Mouse (Mus musculus) heart, postnatal 25 days (tissue): ENCODE data around the gene Pbld2. TPM values are rescaled to one million over a fixed set of nuclear protein-coding genes. Genes with fewer than 3 reads are reported as not detected.

Experiments
- DNase-seq: peaks from one replicate; pipeline ENCODE4 v3.0.0; 2022; ENCODE audit warnings: low spot score
- intact Hi-C: fragments of 180-260 bp; cut with DNase I; formaldehyde crosslinking; loops from one replicate; pipeline ENCODE4 v1.15.1; 2025
- total RNA-seq, 2 experiments: library from RNA; stranded (reverse); gene quantifications; 2 replicates each; pipeline ENCODE4 v1.2.3; 2021

Gene Pbld2
- total RNA-seq: 1 to 10 TPM; 7.0 to 8.0 TPM

- DNase-seq: peak; percentile 98
- intact Hi-C loops: loop anchor here (2.0 to 10.0 kb wide), 5 partner anchors 42 to 218 kb away; partner anchors contain the start of genes Herc4 and Rufy2
Measured at GRCm38 (mm10) chr10:63023749-63024579, at the start of gene Pbld2, which contains the start of gene Hnrnph3. Gene Pbld2 (plus strand): TSS chr10:63024315. Gene Hnrnph3 (minus strand): TSS chr10:63024217.

GRCm38 (mm10) chr10:62979667-62980038 lies 44.5 kb upstream of the Pbld2 start:
- no peak for DNase-seq
- intact Hi-C loops: loop anchor here (5.0 kb wide), 2 partner anchors 43 to 88 kb away; partner anchors contain the start of genes Hnrnph3 and Pbld2

GRCm38 (mm10) chr10:62980039-62980954 lies 43.8 kb upstream of the Pbld2 start, which contains the start of gene Rufy2:
Gene Rufy2 (plus strand): TSS chr10:62980223.
- DNase-seq: peak; percentile 70
- intact Hi-C loops: loop anchor here (5.0 kb wide), 2 partner anchors 42 to 87 kb away; partner anchors contain the start of genes Hnrnph3 and Pbld2

DNA sequence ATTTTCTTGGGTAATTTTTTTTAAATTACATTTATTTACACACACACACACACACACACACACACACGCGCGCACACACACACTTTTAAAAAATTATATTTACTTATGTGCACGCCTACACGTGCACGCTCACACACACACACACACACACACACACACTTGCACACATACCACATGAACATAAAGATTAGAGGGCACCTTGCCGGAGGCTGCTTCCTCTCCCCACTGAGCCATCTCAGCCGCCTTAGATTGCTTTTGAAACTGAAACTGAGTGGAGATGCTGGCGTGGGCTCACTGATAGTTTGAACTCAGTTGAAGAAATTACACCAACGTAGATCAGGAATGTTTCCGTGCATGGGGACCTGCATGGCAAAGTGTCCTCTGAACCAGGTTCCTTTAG lies 40.0 kb upstream of the Pbld2 start:
- intact Hi-C loops: loop anchor here (5.0 kb wide), 2 partner anchors 38 to 83 kb away; partner anchors contain the start of genes Hnrnph3 and Pbld2
- no peak for DNase-seq

DNA sequence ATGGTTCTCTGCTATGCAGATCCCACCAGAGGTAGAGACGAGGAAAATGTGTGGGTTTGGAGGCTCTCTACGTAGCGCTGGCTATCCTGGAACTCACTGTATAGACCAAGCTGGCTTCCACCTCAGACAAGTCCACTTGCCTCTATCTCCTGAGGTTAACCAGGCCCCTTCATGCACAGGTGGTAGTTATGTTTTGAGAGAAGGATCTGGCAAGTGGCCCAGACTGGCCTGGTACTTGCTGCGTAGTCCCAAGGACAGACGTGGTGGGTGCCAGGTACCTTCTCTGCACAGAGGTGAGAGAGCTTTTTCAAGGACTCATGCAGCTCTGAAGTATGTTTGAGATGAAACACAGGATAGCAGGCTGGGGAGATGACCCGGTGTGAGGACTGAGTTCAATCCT lies 39.6 kb upstream of the Pbld2 start:
- intact Hi-C loops: loop anchor here (5.0 kb wide), 2 partner anchors 38 to 83 kb away; partner anchors contain the start of genes Hnrnph3 and Pbld2
- no peak for DNase-seq

GRCm38 (mm10) chr10:62987341-62987740 lies 36.8 kb upstream of the Pbld2 start:
- intact Hi-C loops: no loop called here
- no peak for DNase-seq

DNA sequence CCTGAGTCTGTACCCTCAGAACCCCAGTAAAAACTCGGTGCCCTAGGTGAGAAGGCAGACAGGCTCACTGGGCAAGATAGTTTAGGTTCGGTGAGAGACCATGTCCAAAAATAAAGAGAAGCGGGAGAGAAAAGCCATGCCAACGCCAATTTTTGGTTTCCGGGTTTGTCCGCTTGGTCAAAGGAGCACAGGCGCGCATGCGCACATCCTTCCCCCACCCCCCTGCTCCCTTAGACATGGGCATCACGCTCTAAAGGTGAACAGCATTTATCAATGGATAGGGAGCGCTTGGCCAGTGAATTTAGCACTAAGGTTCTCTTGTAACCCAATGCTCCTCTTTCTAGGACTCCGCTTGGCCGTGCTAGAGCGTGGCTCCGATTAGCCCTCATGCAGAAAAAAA lies 33.5 kb upstream of the Pbld2 start:
- intact Hi-C loops: no loop called here
- DNase-seq: no peak

DNA sequence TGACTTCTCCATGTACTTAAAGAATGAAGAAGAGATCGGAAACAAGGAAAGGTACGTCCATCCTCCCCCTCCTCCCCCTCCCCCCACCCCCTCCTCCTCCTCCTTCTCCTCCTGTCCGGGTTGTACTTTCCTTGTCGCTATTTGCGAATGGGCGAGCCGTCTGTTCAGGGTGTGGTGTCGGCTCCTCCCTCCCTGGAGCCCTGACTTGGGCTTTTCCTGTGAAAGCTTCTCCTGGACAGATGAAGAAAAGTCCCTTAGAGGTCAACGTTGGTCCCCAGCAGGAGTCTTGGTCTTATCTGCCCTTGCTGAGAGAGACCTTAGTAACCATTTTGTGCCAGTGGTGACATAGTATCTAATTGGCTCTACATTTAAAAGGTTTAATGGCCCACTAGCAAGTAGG lies 30.1 kb upstream of the Pbld2 start:
- intact Hi-C loops: no loop called here
- DNase-seq: no peak

DNA sequence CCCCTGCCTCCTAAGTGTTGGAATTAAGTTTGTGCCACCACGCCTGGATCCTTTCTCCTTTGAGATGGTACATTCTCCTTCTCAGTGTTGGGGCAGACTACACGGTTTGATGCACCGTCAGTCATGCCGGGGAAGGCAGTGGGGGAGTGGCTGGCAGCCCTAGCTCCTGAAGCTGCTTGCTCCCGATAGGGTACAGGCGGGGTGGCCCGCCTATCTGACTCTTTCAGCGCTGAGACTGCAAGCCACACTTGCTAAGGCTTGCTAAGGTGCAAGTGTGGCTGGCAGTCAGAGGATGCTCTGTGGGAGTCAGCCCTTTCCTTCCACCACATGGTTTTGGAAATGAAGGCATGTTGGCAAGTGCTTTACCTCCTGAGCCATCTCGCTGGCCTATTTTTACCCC lies 23.5 kb upstream of the Pbld2 start:
- intact Hi-C loops: no loop called here

GRCm38 (mm10) chr10:63003252-63003651 lies 20.9 kb upstream of the Pbld2 start:
- DNase-seq: no peak
- intact Hi-C loops: no loop called here

More for the DNA sequence above, 23.5 kb upstream of the Pbld2 start:
- DNase-seq: no peak

DNA sequence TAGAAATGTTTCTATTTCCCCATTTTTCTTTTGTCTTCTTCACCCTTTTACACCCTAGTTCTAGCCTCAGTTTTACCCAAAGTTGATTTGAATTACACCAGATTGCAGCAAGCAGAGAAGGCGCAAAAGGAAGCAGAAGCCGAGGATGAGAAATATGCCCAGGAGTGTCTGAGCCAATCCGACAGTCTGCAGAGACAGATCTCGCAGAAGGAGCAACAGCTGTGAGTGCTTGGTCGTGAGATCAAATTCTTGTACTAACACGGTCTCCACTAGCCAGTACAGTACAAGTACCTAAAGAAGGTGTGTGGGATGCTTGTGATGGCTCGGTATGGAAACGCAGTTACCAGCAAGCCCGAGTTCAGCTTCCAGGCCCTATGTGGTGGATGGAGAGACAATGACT lies 19.6 kb upstream of the Pbld2 start:
- no peak for DNase-seq
- intact Hi-C loops: no loop called here

GRCm38 (mm10) chr10:63008193-63008592 lies 15.9 kb upstream of the Pbld2 start:
- intact Hi-C loops: no loop called here

GRCm38 (mm10) chr10:63010268-63010667 lies 13.8 kb upstream of the Pbld2 start:
- intact Hi-C loops: no loop called here
- DNase-seq: no peak

More at GRCm38 (mm10) chr10:63008193-63008592, 15.9 kb upstream of the Pbld2 start:
- DNase-seq: no peak

GRCm38 (mm10) chr10:63011556-63011955 lies 12.6 kb upstream of the Pbld2 start:
- no peak for DNase-seq
- intact Hi-C loops: no loop called here

- no peak for DNase-seq
- intact Hi-C loops: no loop called here
Measured at GRCm38 (mm10) chr10:63013476-63013875, 10.6 kb upstream of the Pbld2 start.

- DNase-seq: no peak
- intact Hi-C loops: no loop called here
Measured at GRCm38 (mm10) chr10:63014168-63014567, 9.9 kb upstream of the Pbld2 start.

DNA sequence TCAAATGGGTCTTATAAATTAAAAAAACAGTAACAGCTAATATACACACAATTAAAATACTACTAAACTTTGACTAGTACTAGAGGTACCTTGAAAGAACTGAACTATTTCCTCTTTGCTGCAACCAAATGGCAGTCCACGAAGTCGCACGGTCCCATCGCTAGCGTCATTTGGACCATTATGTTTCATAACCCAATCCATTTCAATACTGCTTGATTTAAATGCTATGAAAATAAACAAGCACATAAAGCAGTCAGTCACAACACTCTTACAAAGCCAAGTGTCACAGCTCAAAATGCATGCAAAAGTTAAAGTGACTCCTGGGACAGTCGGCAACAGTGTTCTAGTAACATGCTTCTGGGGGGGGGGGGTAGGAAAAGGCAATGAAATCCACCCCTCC lies 4.8 kb upstream of the Pbld2 start:
- DNase-seq: no peak

DNA sequence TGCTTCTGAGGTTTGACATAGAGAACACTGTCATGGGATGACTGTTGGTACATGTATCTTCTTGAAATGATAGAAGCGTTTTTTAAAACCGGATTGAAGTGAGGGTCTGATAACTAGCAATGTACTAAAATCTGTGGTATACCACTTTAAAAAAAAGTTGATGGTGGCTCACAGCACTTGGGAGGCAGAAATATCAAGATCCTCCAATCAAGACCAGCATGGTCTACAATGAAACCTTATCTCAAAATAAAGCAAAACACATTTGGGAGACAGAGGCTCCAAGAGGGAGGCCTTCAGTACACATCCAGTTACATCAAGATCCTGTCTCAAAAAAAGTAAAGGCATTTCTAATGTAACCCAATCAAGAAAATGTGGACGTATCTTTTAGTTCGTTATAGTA lies 2.4 kb upstream of the Pbld2 start:
- no peak for DNase-seq
- intact Hi-C loops: loop anchor here (5.0 to 10.0 kb wide), 4 partner anchors 39 to 221 kb away; partner anchors contain the start of genes Herc4 and Rufy2

More for the DNA sequence above, 4.8 kb upstream of the Pbld2 start:
- intact Hi-C loops: no loop called here

- intact Hi-C loops: loop anchor here (5.0 to 10.0 kb wide), 4 partner anchors 40 to 220 kb away; partner anchors contain the start of genes Herc4 and Rufy2
- no peak for DNase-seq
Measured at GRCm38 (mm10) chr10:63022541-63023120, 1.5 kb upstream of the Pbld2 start.
